Mouse (Mus musculus) liver, embryonic 14.5 days (tissue): Measurements from ENCODE around the gene Rundc3a. TPM values are rescaled to one million over a fixed set of nuclear protein-coding genes. Genes with fewer than 3 reads are reported as not detected.

Source experiments
- ATAC-seq: fragments of 200-750 bp; cut with Nextera tagmentation; 2 replicates; pipeline ENCODE4 v1.8.0; 2017; ENCODE audit warnings: moderate number of reproducible peaks, mild to moderate bottlenecking, moderate library complexity; ENCODE audit not compliant: insufficient read depth
- DNase-seq, 3 experiments: peaks; one replicate each; pipeline ENCODE4 v3.0.0-alpha.2; 2012 to 2013; ENCODE audit warnings: low read depth in 3 of 3, low spot score in 3 of 3
- H3K27ac ChIP-seq: fragments of 300-500 bp; sonication (generic); 2 replicates; pipeline ENCODE4 v1.5.1; 2014; ENCODE audit warnings: moderate library complexity, mild to moderate bottlenecking, control low read depth, inconsistent platforms
- H3K27me3 ChIP-seq: fragments of 300-500 bp; sonication (generic); 2 replicates; pipeline ENCODE4 v1.6.1; 2014; ENCODE audit warnings: mild to moderate bottlenecking, low read length, moderate library complexity; ENCODE audit not compliant: control insufficient read depth, insufficient read depth
- H3K36me3 ChIP-seq: fragments of 300-500 bp; sonication (generic); replicated peaks from 2 replicates; pipeline ENCODE4 v1.6.1; 2014; ENCODE audit warnings: low read depth; ENCODE audit not compliant: control insufficient read depth, insufficient read depth
- H3K4me1 ChIP-seq, 2 experiments: fragments of 200-500 bp in 1 of 2; fragments of 300-500 bp in 1 of 2; sonication (generic) in 1 of 2; replicated peaks; 2 replicates each; pipeline ENCODE4 v1.6.1; 2012 to 2014; ENCODE audit warnings: antibody characterized with exemption in 1 of 2, inconsistent platforms in 1 of 2, low read length in 1 of 2; ENCODE audit not compliant: control insufficient read depth in 2 of 2, insufficient read depth in 2 of 2
- H3K4me2 ChIP-seq: fragments of 300-500 bp; sonication (generic); 2 replicates; pipeline ENCODE4 v1.6.1; 2014; ENCODE audit warnings: low read depth, mild to moderate bottlenecking, control low read depth, moderate library complexity
- H3K4me3 ChIP-seq, 2 experiments: fragments of 200-500 bp in 1 of 2; fragments of 300-500 bp in 1 of 2; sonication (generic) in 1 of 2; 2 replicates each; pipeline ENCODE4 v1.5.1; 2012 to 2014; ENCODE audit warnings: low read depth in 2 of 2, low read length in 2 of 2, mild to moderate bottlenecking in 2 of 2, control low read depth in 1 of 2, inconsistent platforms in 1 of 2, moderate library complexity in 1 of 2; ENCODE audit not compliant: insufficient read depth in 1 of 2
- H3K9ac ChIP-seq: fragments of 300-500 bp; sonication (generic); replicated peaks from 2 replicates; pipeline ENCODE4 v1.6.1; 2014; ENCODE audit warnings: mild to moderate bottlenecking, control low read depth, moderate library complexity
- H3K9me3 ChIP-seq: fragments of 300-500 bp; sonication (generic); 2 replicates; pipeline ENCODE4 v1.6.1; 2016; ENCODE audit warnings: low read length, mixed read lengths; ENCODE audit not compliant: control insufficient read depth
- CTCF ChIP-seq: IDR thresholded peaks from 2 replicates; pipeline ENCODE4 v1.5.1; 2016; ENCODE audit warnings: antibody characterized with exemption, low read depth, control low read depth
- EP300 ChIP-seq: IDR thresholded peaks from 2 replicates; pipeline ENCODE4 v1.6.1; 2016; ENCODE audit warnings: antibody characterized with exemption, low read depth
- WGBS: fragments of 180-500 bp; shearing (Covaris S2); extraction: QIAGEN DNeasy Blood & Tissue Kit; methylation state at CpG from one replicate; pipeline ENCODE4 v1.1.7; 2014; ENCODE audit not compliant: insufficient replicate concordance; 5-methylcytosine and 5-hydroxymethylcytosine counted together
- polyA plus RNA-seq, 2 experiments: library from polyadenylated mRNA; depleted of rRNA in 1 of 2; stranded (reverse) in 1 of 2; unstranded in 1 of 2; fragments of >200 nt; fragmentation: Nextera tagmentation in 1 of 2; extraction: Ambion mirVana in 1 of 2; gene quantifications; 2 replicates each; pipeline versions ENCODE4 v1.2.1 to v1.2.3; 2012 to 2014

The Rundc3a gene
- polyA plus RNA-seq, 2 experiments, result 1.0 to 1.4 TPM

GRCm38 (mm10) chr11:102405544-102406285 lies 12.5 kb downstream of the Rundc3a start:
- peak overlapping the region; percentile 99 for H3K9ac ChIP-seq
- peaks cover 35% of the 10 kb centered on the region for H3K36me3 ChIP-seq
- no peak for DNase-seq
- no peaks in the 10 kb centered on the region for H3K9me3 ChIP-seq
- peak overlapping the region; percentile 68 to 86 for H3K4me3 ChIP-seq
- H3K27me3 ChIP-seq, result peaks cover 5% of the 10 kb centered on the region
- H3K4me1 ChIP-seq, result peaks cover 21 to 24% of the 10 kb centered on the region in 2 experiments
- 75% methylated on average over 11 of the region's 11 CpGs for whole genome bisulfite sequencing
- H3K4me2 ChIP-seq, result peak overlapping the region; percentile 99
- peak overlapping the region; percentile 72 for H3K27ac ChIP-seq
- ATAC-seq, result no peak
- no peak for TF ChIP-seq CTCF
- TF ChIP-seq EP300, result no peak

DNA sequence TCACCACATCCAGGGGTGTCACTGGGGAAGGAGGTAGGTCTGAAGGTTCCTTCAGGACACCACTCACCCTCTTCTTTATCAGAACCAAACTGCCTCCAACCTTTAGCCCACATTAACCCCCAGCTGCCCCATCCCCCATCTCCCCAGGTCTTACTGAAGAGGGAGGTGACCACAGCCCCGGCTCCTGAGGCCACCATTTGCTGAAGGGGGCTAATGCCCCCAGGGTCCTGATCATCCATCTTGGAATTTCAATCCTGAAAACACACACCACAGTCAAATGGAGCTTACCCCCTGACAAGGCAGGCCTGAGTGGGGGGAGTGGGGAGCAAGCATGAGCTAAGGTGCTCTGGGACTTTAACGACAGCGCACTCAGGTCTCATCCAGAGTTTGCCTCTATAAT lies 13.2 kb downstream of the Rundc3a start:
- ATAC-seq, result no peak
- Histone ChIP-seq H3K27ac (peak overlapping the region; percentile 72), H3K9ac (peak overlapping the region; percentile 99), H3K27me3 (no peaks in the 10 kb centered on the region), H3K9me3 (no peaks in the 10 kb centered on the region), H3K4me2 (peak overlapping the region; percentile 99), H3K4me1 (peaks cover 24 to 30% of the 10 kb centered on the region in 2 experiments), H3K4me3 (peak overlapping the region; percentile 68 to 86), H3K36me3 (peaks cover 35% of the 10 kb centered on the region)
- 19% methylated on average over 3 of the region's 3 CpGs for WGBS
- no peak for DNase-seq
- TF ChIP-seq CTCF (no peak), EP300 (no peak)

GRCm38 (mm10) chr11:102406900-102407833 lies 14.0 kb downstream of the Rundc3a start:
- Histone ChIP-seq H3K36me3 (peaks cover 35% of the 10 kb centered on the region), H3K4me2 (peak overlapping the region; percentile 99), H3K27me3 (no peaks in the 10 kb centered on the region), H3K9ac (peak overlapping the region; percentile 99), H3K4me3 (peak overlapping the region; percentile 68 to 86), H3K27ac (peak overlapping the region; percentile 97), H3K4me1 (peaks cover 26 to 33% of the 10 kb centered on the region in 2 experiments), H3K9me3 (no peaks in the 10 kb centered on the region)
- peak; percentile 73 for ATAC-seq
- DNase-seq, result peak; percentile 76 to 78 (median 77)
- TF ChIP-seq EP300 (no peak), CTCF (peak; percentile 19; the same call in 1 of the 2 replicates)
- under 1% methylated on average over 85 of the region's 85 CpGs for WGBS

GRCm38 (mm10) chr11:102407834-102408215 lies 14.6 kb downstream of the Rundc3a start, which contains the start of gene Slc25a39:
Gene Slc25a39 (minus strand): TSS chr11:102407946.
- peak within 1 kb of the TSS; percentile 68 to 86 for H3K4me3 ChIP-seq
- WGBS, result 1% methylated on average over 19 of the region's 19 CpGs
- H3K27me3 ChIP-seq, result no peaks in the 10 kb centered on the region
- H3K4me1 ChIP-seq, result peaks cover 26 to 33% of the 10 kb centered on the region in 2 experiments
- peak within 1 kb of the TSS; percentile 97 for H3K27ac ChIP-seq
- TF ChIP-seq EP300 (no peak), CTCF (peak; percentile 1; the same call in 1 of the 2 replicates)
- H3K9ac ChIP-seq, result peak within 1 kb of the TSS; percentile 99
- peaks cover 30% of the 10 kb centered on the region for H3K36me3 ChIP-seq
- peak within 1 kb of the TSS; percentile 99 for H3K4me2 ChIP-seq
- ATAC-seq (peak; percentile 32; the same call in 1 of the 2 replicates), DNase-seq (peak in 2 of 3 experiments; percentile 42 to 50)
- H3K9me3 ChIP-seq, result no peaks in the 10 kb centered on the region
